Mouse (Mus musculus) B cell, adult (primary cell): ENCODE data around the gene Tsen2. TPM values are rescaled to one million over a fixed set of nuclear protein-coding genes. Genes with fewer than 3 reads are reported as not detected.

Experiments used
- total RNA-seq: library from RNA; stranded (reverse); gene quantifications from 4 replicates; pipeline ENCODE4 v1.2.4, GENCODE M21; 2023; ENCODE audit not compliant: inconsistent age

Gene Tsen2
- total RNA-seq: 6.3 to 11.2 TPM (median 9.2 TPM) in 4 replicates

DNA sequence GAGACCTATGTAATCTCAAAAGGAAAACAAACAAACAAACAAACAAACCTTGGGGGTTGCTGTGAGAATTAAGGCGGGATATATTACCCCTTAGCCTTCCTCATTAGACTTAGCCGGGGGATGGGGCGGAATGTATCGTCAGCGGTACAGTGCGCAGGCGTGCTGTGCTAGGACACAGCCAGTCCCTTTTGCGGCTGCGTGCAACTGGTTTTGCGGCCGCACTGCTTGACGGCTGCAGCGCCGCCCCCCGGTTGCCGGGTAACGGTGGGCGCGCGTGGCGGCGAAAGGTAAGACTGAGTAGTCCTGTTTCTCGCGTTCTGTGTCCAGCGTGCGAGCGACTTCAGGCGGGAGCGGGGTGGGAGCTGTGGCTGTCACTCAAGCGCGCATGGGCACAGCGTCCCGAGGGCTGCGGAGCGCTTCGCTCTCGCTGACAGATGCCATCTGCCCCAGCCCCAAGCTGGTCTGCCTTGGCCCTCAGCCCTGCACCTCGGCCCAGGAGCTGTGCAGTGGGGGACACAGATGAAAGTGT is at the start of gene Tsen2:
Tsen2 (plus strand) TSS at position 223 of the 529 bp plus-strand sequence.

DNA sequence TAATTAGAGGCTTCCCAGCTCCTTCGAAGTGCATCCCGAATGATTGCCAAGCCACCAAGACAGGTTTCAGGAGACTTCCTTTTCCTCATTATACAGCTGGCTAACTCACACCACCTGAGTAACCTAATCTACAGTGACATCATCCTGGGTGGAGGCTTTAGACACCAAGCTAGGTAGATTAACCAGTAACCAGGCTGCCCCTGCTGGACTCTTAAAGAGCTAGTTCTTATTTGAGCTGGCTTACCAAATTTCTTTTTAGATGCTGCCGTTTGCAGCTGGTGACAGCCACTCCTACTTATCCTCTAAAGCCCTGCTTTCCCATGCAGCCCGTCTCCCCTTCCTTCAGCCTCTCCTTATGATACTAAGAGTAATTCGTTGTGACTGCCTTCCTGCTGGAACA is 48.0 kb downstream of the Tsen2 start, which contains the start of gene Mkrn2os:
Mkrn2os (minus strand) TSS at position 119 of the 400 bp plus-strand sequence.

DNA sequence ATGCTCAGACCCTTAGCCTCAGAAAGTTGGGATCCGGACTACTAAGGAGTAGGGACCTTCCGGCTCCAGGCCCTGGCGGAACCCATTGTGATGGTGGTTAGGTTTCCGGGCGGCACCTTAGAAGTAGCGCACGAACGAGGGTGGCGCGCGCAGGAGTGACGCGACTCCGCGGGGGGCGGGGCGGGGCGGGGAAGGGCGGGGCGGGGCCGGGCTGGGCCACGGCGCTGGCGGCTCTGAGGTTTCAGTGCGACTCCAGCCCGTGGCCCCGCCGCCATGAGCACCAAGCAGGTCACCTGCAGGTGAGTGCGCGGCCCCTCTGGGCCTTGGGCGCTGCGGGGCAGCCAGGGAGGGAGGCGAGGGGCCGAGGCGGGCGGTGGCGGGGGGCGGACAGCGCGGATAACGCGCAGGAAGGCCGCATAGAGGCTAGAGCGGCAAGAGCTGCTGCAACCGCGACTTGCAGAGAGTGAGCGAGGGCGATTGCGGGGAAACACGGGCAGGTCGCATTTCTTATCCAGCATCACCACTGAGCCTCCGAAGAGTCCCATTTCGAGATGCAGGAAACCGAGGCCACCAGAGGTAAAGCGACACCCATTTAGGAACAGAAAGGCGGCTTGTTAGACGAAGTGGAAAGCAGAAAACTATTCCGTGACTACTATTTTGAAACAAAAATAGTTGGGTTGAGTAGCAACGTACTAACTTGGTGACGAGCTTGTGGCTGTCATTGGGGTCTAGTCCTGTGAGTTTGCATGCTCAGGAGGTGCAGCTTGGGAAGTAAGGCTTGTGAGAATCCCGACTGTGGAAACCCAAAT is 57.5 kb downstream of the Tsen2 start, which contains the start of gene Mkrn2:
Mkrn2 (plus strand) TSS at position 188 of the 809 bp plus-strand sequence.

Other genes with a start within 250 kb of the Tsen2 start
- gene Pparg, start 183.7 kb upstream of the Tsen2 start, total RNA-seq: 0.61 to 1.1 TPM in 2 of 4 replicates, not detected in the others
- gene Mkrn2os, start 47.9 kb downstream of the Tsen2 start, total RNA-seq: not detected in 4 replicates
- 28.9 to 34.0 TPM (median 31.4 TPM) in 4 replicates for gene Mkrn2, start 57.2 kb downstream of the Tsen2 start, total RNA-seq
- 136 to 154 TPM (median 147 TPM) in 4 replicates for gene Raf1, start 132.0 kb downstream of the Tsen2 start, total RNA-seq
- gene Tmem40, start 217.7 kb downstream of the Tsen2 start, total RNA-seq: not detected in 4 replicates
- 4.3 to 5.4 TPM (median 5.0 TPM) in 4 replicates for gene Cand2, start 229.9 kb downstream of the Tsen2 start, total RNA-seq